Mouse (Mus musculus) thymus, adult 2 months (tissue): ENCODE results near the gene Zfp277. TPM values are rescaled to one million over a fixed set of nuclear protein-coding genes. Genes with fewer than 3 reads are reported as not detected.

Experiments
- DNase-seq: peaks from one replicate; pipeline ENCODE4 v3.0.0; 2021
- H3K27ac ChIP-seq: fragments of 200-500 bp; 2 replicates; pipeline ENCODE4 v1.5.1; 2012; ENCODE audit warnings: low read length, control low read depth; ENCODE audit not compliant: control insufficient read depth, insufficient read depth
- H3K27me3 ChIP-seq: fragments of 200-500 bp; 2 replicates; pipeline ENCODE4 v1.6.1; 2012; ENCODE audit warnings: mild to moderate bottlenecking, low read length, moderate library complexity, mixed read lengths; ENCODE audit not compliant: control insufficient read depth, insufficient read depth
- H3K36me3 ChIP-seq: fragments of 200-500 bp; 2 replicates; pipeline ENCODE4 v1.6.1; 2012; ENCODE audit warnings: mild to moderate bottlenecking, low read length, moderate library complexity; ENCODE audit not compliant: control insufficient read depth, insufficient read depth
- H3K4me1 ChIP-seq: fragments of 200-500 bp; replicated peaks from 2 replicates; pipeline ENCODE4 v1.6.1; 2012; ENCODE audit warnings: low read length; ENCODE audit not compliant: control insufficient read depth, insufficient read depth
- H3K4me3 ChIP-seq: fragments of 200-500 bp; 2 replicates; pipeline ENCODE4 v1.5.1; 2012; ENCODE audit warnings: mild to moderate bottlenecking, low read length, control low read depth, moderate library complexity; ENCODE audit not compliant: control insufficient read depth, insufficient read depth
- CTCF ChIP-seq: fragments of 200-500 bp; IDR thresholded peaks from 2 replicates; pipeline ENCODE4 v1.5.1; 2012; ENCODE audit warnings: mild to moderate bottlenecking, control low read depth, low read length, moderate library complexity, borderline replicate concordance; ENCODE audit not compliant: control insufficient read depth, poor library complexity, insufficient read depth; ENCODE audit errors: extremely low read depth
- POLR2A ChIP-seq: fragments of 200-500 bp; IDR thresholded peaks from 2 replicates; pipeline ENCODE4 v1.6.1; 2012; ENCODE audit warnings: mild to moderate bottlenecking, low read length, control low read depth, moderate library complexity; ENCODE audit not compliant: control insufficient read depth, poor library complexity, insufficient read depth; ENCODE audit errors: extremely low read depth
- WGBS: fragments of 180-500 bp; shearing (Covaris S2); methylation state at CpG from one replicate; pipeline ENCODE4 v1.1.7; 2018; 5-methylcytosine and 5-hydroxymethylcytosine counted together
- polyA plus RNA-seq: library from polyadenylated mRNA; depleted of rRNA; stranded (reverse); fragments of >200 nt; gene quantifications from 2 replicates; pipeline ENCODE4 v1.2.3, GENCODE M21; 2012

The Zfp277 gene
- polyA plus RNA-seq, 1 experiment: 8.6 TPM

DNA sequence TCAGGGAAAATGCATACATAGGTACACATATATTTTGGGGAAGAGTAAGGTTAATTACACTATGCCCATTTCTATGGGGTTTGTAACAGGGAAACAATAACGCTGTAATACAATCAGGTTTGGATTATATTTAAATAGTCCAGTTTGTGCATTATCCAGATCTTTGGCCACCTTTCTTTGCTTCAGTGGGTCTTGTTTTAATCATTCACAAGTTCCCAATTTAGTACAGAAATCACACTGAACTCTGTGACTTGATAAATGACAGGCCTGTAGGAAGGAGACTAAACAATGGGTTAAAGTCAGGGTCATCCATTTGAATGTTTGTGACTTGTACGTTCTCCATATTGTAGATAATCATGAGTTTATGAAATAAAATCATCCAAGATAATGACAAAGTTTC lies 130.6 kb downstream of the Zfp277 start:
- Histone ChIP-seq H3K36me3 (no peaks in the 10 kb centered on the region), H3K27me3 (no peaks in the 10 kb centered on the region), H3K4me1 (no peaks in the 10 kb centered on the region), H3K27ac (no peak overlapping the region), H3K4me3 (no peak overlapping the region)
- TF ChIP-seq POLR2A (no peak), CTCF (no peak)
- 96% methylated on average over 2 of the region's 2 CpGs for WGBS
- DNase-seq: no peak

DNA sequence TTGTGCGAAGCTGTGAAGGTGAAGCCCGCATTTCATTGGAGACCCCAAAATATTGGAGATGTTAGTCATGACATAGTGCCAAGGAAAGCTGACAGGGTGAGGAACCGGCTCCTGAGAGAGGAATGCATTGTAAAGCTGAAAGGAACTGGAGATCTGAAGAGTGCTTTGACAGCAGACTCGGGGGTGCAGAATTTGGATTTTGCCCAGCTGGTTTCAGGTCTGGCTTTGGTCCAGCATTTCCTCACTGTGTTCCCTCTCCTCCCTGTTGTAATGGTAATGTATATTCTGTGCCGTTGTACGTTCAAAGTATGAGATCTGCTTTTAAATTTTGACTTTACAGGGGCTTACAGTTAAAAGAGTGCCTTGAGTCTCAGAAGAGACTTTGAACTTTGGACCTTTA lies 141.7 kb downstream of the Zfp277 start:
- WGBS: 87% methylated on average over 6 of the region's 6 CpGs
- H3K4me3 ChIP-seq: no peak overlapping the region
- no peak for DNase-seq
- H3K27me3 ChIP-seq: no peaks in the 10 kb centered on the region
- no peak for TF ChIP-seq CTCF
- no peak for TF ChIP-seq POLR2A
- H3K36me3 ChIP-seq: no peaks in the 10 kb centered on the region
- no peak overlapping the region for H3K27ac ChIP-seq
- H3K4me1 ChIP-seq: no peaks in the 10 kb centered on the region

DNA sequence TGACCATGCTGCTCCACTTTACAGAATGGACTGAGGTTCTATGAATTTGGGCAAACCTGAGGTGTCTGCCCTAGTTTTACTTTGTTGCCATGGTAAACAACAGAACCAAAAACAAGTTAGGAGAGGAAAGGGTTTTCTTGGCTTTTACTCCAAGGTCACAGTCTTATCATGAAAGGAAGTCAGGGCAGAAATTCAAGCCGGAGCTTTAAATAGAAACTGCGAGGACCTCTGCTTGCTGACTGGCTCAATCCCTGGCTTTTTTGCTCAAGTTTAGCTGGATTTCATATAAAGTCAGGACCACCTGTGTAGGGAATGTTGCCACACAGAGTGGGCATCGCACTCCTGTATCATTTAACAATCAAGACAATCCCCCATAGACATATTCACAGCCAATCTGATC lies 147.1 kb downstream of the Zfp277 start:
- Histone ChIP-seq H3K4me3 (no peak overlapping the region), H3K27me3 (no peaks in the 10 kb centered on the region), H3K4me1 (no peaks in the 10 kb centered on the region), H3K27ac (no peak overlapping the region), H3K36me3 (no peaks in the 10 kb centered on the region)
- no peak for TF ChIP-seq CTCF
- 88% methylated on average over 3 of the region's 3 CpGs for WGBS
- DNase-seq: no peak

DNA sequence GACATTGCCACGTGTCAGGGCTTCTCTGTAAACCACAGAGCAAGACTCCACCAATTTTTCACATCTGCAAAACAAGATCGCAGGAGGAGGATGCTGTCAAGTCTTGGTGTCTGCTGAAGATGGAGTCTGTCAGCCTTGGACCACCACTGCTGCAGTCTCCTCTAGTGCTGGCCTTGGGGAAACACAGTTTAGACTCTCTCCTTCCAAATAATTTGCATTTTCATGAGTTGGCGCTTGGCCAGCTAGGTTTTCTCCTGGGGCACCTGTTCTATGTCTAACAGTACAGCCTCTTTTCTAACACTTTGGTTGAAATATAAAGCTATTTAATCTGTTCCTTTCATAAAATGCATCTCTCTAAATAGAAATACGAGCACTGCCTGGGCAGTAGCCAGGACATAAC lies 159.2 kb downstream of the Zfp277 start:
- DNase-seq: no peak
- 77% methylated on average over 4 of the region's 4 CpGs for WGBS
- Histone ChIP-seq H3K36me3 (no peaks in the 10 kb centered on the region), H3K27ac (no peak overlapping the region), H3K4me1 (no peaks in the 10 kb centered on the region), H3K4me3 (no peak overlapping the region), H3K27me3 (no peaks in the 10 kb centered on the region)
- TF ChIP-seq POLR2A: no peak
- no peak for TF ChIP-seq CTCF

DNA sequence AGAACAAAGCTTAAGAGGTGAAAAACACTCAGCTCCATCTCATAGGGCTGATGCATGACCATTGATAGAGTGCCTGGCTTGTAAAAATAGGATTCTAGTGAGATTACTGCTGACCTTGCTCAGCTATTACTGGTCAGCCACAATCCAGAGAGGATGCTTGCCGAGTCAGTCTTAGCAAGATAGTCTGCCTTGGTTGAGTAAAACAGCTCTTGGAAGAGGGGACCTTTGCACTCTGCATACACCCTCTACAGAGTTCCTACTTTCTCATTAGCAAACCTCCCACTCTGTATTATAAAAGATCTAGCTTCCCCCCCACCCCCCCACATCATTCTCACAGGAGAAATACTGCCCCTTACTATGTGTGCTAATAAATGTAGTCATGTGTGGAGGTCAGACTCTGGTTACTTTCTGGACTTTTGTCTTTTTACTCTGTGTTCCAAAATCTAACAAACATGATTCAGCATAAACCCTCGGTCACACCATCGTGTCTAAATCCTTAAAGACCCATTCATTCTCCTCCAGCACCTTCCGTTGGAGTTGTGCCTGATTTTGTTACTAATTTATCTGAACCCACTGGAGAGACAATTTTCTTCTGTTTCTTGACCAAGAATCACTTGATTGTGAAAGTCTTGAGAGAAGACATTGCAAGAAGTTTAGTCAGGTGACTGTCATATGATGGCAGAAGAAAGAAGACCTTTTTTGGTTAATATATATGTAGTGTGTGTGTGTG lies 164.9 kb downstream of the Zfp277 start:
- no peaks in the 10 kb centered on the region for H3K36me3 ChIP-seq
- TF ChIP-seq CTCF: no peak
- no peak for TF ChIP-seq POLR2A
- no peak overlapping the region for H3K27ac ChIP-seq
- no peak for DNase-seq
- 94% methylated on average over 4 of the region's 4 CpGs for WGBS
- H3K4me1 ChIP-seq: no peaks in the 10 kb centered on the region
- no peaks in the 10 kb centered on the region for H3K27me3 ChIP-seq
- no peak overlapping the region for H3K4me3 ChIP-seq

DNA sequence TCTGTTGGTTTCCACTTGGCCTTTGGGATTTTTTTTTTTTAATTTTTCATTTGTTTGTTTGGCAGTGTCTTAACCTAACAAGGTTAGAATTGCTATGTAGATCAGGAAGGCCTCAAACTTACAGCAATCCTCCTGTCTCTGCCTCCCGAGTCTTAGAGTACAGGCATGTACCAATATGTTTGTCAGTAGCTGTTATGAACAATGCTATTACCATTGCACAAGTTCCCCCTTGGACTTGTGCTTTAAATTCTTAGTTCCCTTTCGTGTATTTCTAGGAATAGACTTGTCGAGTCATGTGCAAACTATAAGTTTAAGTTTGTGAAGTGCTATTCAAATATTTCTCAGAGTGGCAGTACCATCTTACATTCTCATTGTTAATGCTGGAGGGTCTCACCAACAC lies 168.1 kb downstream of the Zfp277 start:
- no peaks in the 10 kb centered on the region for H3K36me3 ChIP-seq
- H3K27me3 ChIP-seq: no peaks in the 10 kb centered on the region
- TF ChIP-seq POLR2A (no peak), CTCF (no peak)
- no peak overlapping the region for H3K4me3 ChIP-seq
- H3K4me1 ChIP-seq: no peaks in the 10 kb centered on the region
- WGBS: 76% methylated on average over 3 of the region's 3 CpGs
- no peak for DNase-seq
- no peak overlapping the region for H3K27ac ChIP-seq

DNA sequence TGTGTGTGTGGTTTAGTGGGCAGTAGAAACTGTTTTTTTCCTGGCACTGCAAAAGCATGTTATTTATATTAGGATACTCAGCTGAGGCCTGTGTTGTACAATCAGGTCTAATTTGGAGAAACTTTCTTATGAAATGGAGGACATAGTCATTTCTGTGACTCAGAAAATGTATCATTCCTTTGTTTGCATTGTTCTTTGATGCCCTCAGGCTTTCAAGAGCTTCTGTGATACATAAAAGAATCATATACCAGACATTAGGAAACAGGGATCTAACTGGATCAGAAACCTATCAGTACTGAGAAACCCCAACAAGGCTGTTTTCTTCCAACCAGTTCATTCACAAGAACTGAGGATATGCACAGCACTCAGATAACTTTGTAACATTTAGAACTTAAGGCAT lies 170.8 kb downstream of the Zfp277 start:
- no peak for DNase-seq
- H3K4me1 ChIP-seq: no peaks in the 10 kb centered on the region
- TF ChIP-seq POLR2A: no peak
- no peak for TF ChIP-seq CTCF

More for the DNA sequence above, 170.8 kb downstream of the Zfp277 start:
- Histone ChIP-seq H3K4me3 (no peak overlapping the region), H3K27me3 (no peaks in the 10 kb centered on the region), H3K27ac (no peak overlapping the region), H3K36me3 (no peaks in the 10 kb centered on the region)
